Mouse (Mus musculus) lung, postnatal 4 days (tissue): ENCODE data around the gene Hsd17b2.

ENCODE experiments used
- DNase-seq, 2 experiments: peaks; one replicate each; pipeline ENCODE4 v3.0.0; 2021

Gene Hsd17b2

GRCm38 (mm10) chr8:117776075-117776474 is 74.4 kb downstream of the Hsd17b2 start:
- no peak for DNase-seq

- no peak for DNase-seq
Observed at GRCm38 (mm10) chr8:117778531-117779322, 77.0 kb downstream of the Hsd17b2 start.

- no peak for DNase-seq
Observed at GRCm38 (mm10) chr8:117779344-117779743, 77.6 kb downstream of the Hsd17b2 start.

GRCm38 (mm10) chr8:117781375-117782129 is 79.8 kb downstream of the Hsd17b2 start:
- DNase-seq = no peak

GRCm38 (mm10) chr8:117783021-117783420 is 81.3 kb downstream of the Hsd17b2 start:
- DNase-seq = no peak

- no peak for DNase-seq
Observed at GRCm38 (mm10) chr8:117786428-117786827, 84.7 kb downstream of the Hsd17b2 start.

- no peak for DNase-seq
Observed at GRCm38 (mm10) chr8:117792616-117793144, 91.0 kb downstream of the Hsd17b2 start.

- no peak for DNase-seq
Observed at GRCm38 (mm10) chr8:117794581-117794980, 92.9 kb downstream of the Hsd17b2 start.

GRCm38 (mm10) chr8:117796464-117796863 is 94.8 kb downstream of the Hsd17b2 start:
- no peak for DNase-seq

- DNase-seq = no peak
Observed at GRCm38 (mm10) chr8:117798066-117798465, 96.4 kb downstream of the Hsd17b2 start.

- DNase-seq = peak; percentile 97 to 98
Observed at GRCm38 (mm10) chr8:117801443-117802298, 100.0 kb downstream of the Hsd17b2 start, which contains the start of gene Mphosph6. Gene Mphosph6 (minus strand): TSS chr8:117801943.

GRCm38 (mm10) chr8:117802299-117802689 is 100.6 kb downstream of the Hsd17b2 start:
- no peak for DNase-seq

GRCm38 (mm10) chr8:117805419-117805818 is 103.7 kb downstream of the Hsd17b2 start:
- DNase-seq = peak; percentile 17 to 39
